Mouse (Mus musculus): Measurements from ENCODE around the gene Trhr2. TPM values are rescaled to one million over a fixed set of nuclear protein-coding genes. Genes with fewer than 3 reads are reported as not detected.

Gene Trhr2
- not detected in 2 replicates for polyA plus RNA-seq (2015; fragmentation: Nextera tagmentation; extraction: Ambion mirVana)

GRCm38 (mm10) chr8:122360696-122361416 lies at the start of gene Trhr2:
Gene Trhr2, minus strand, starts transcription at chr8:122360746.
- Histone ChIP-seq H3K36me3 (ENCODE audit: insufficient read depth, low read length) (no peaks in the 10 kb centered on the region), H3K4me2 (ENCODE audit: low read length) (no peak within 1 kb of the TSS), H3K9me3 (replicated peaks; ENCODE audit: low read length) (no peaks in the 10 kb centered on the region), H3K9ac (ENCODE audit: low read depth, low read length) (no peak within 1 kb of the TSS), H3K27ac (no peak within 1 kb of the TSS), H3K4me3 (replicated peaks; ENCODE audit: low read depth, low read length) (no peak within 1 kb of the TSS), H3K27me3 (ENCODE audit: insufficient read depth, low read length) (no peaks in the 10 kb centered on the region), H3K4me1 (replicated peaks; ENCODE audit: insufficient read depth, low read length) (no peaks in the 10 kb centered on the region)
- ATAC-seq (replicated peaks; ENCODE audit: low FRiP score, low read depth), result no peak
- WGBS, result 78% methylated on average over 7 of the region's 7 CpGs
- no peak for DNase-seq (ENCODE audit: low spot score)
- TF ChIP-seq CTCF (IDR thresholded peaks at IDR 0.05; ENCODE audit: low read depth), result no peak

- WGBS, result 90% methylated on average over 7 of the region's 7 CpGs
- no peak for ATAC-seq (replicated peaks; ENCODE audit: low FRiP score, low read depth)
Measured at GRCm38 (mm10) chr8:122407678-122408077, 47.1 kb upstream of the Trhr2 start.

GRCm38 (mm10) chr8:122405146-122405805 lies 44.7 kb upstream of the Trhr2 start:
- Histone ChIP-seq H3K36me3 (ENCODE audit: insufficient read depth, low read length) (peaks cover 81% of the 10 kb centered on the region), H3K4me3 (replicated peaks; ENCODE audit: low read depth, low read length) (no peak overlapping the region), H3K4me1 (replicated peaks; ENCODE audit: insufficient read depth, low read length) (no peaks in the 10 kb centered on the region), H3K9me3 (replicated peaks; ENCODE audit: low read length) (no peaks in the 10 kb centered on the region), H3K4me2 (ENCODE audit: low read length) (no peak overlapping the region), H3K27ac (no peak overlapping the region), H3K9ac (ENCODE audit: low read depth, low read length) (no peak overlapping the region), H3K27me3 (ENCODE audit: insufficient read depth, low read length) (no peaks in the 10 kb centered on the region)
- no peak for ATAC-seq (replicated peaks; ENCODE audit: low FRiP score, low read depth)
- no peak for DNase-seq (ENCODE audit: low spot score)
- TF ChIP-seq CTCF (IDR thresholded peaks at IDR 0.05; ENCODE audit: low read depth), result no peak
- WGBS, result 88% methylated on average over 9 of the region's 9 CpGs

More at GRCm38 (mm10) chr8:122407678-122408077, 47.1 kb upstream of the Trhr2 start:
- Histone ChIP-seq H3K9ac (ENCODE audit: low read depth, low read length) (no peak overlapping the region), H3K36me3 (ENCODE audit: insufficient read depth, low read length) (peaks cover 76% of the 10 kb centered on the region), H3K4me3 (replicated peaks; ENCODE audit: low read depth, low read length) (no peak overlapping the region), H3K27me3 (ENCODE audit: insufficient read depth, low read length) (no peaks in the 10 kb centered on the region), H3K27ac (no peak overlapping the region), H3K4me2 (ENCODE audit: low read length) (no peak overlapping the region), H3K9me3 (replicated peaks; ENCODE audit: low read length) (no peaks in the 10 kb centered on the region), H3K4me1 (replicated peaks; ENCODE audit: insufficient read depth, low read length) (no peaks in the 10 kb centered on the region)
- DNase-seq (ENCODE audit: low spot score), result no peak
- no peak for TF ChIP-seq CTCF (IDR thresholded peaks at IDR 0.05; ENCODE audit: low read depth)

GRCm38 (mm10) chr8:122398186-122398585 lies 37.6 kb upstream of the Trhr2 start:
- no peak for DNase-seq (ENCODE audit: low spot score)
- H3K4me2 ChIP-seq (ENCODE audit: low read length), result no peak overlapping the region
- no peak overlapping the region for H3K9ac ChIP-seq (ENCODE audit: low read depth, low read length)
- peaks cover 66% of the 10 kb centered on the region for H3K36me3 ChIP-seq (ENCODE audit: insufficient read depth, low read length)
- H3K4me3 ChIP-seq (replicated peaks; ENCODE audit: low read depth, low read length), result no peak overlapping the region
- H3K4me1 ChIP-seq (replicated peaks; ENCODE audit: insufficient read depth, low read length), result no peaks in the 10 kb centered on the region
- no peak for ATAC-seq (replicated peaks; ENCODE audit: low FRiP score, low read depth)
- WGBS, result 96% methylated on average over 9 of the region's 9 CpGs
- no peak for TF ChIP-seq CTCF (IDR thresholded peaks at IDR 0.05; ENCODE audit: low read depth)
- H3K9me3 ChIP-seq (replicated peaks; ENCODE audit: low read length), result no peaks in the 10 kb centered on the region
- no peaks in the 10 kb centered on the region for H3K27me3 ChIP-seq (ENCODE audit: insufficient read depth, low read length)
- H3K27ac ChIP-seq, result no peak overlapping the region

GRCm38 (mm10) chr8:122395291-122395690 lies 34.7 kb upstream of the Trhr2 start:
- H3K4me3 ChIP-seq (replicated peaks; ENCODE audit: low read depth, low read length), result no peak overlapping the region
- no peak overlapping the region for H3K27ac ChIP-seq
- TF ChIP-seq CTCF (IDR thresholded peaks at IDR 0.05; ENCODE audit: low read depth), result no peak
- no peaks in the 10 kb centered on the region for H3K4me1 ChIP-seq (replicated peaks; ENCODE audit: insufficient read depth, low read length)
- H3K9me3 ChIP-seq (replicated peaks; ENCODE audit: low read length), result no peaks in the 10 kb centered on the region
- no peak for DNase-seq (ENCODE audit: low spot score)
- H3K4me2 ChIP-seq (ENCODE audit: low read length), result no peak overlapping the region
- H3K36me3 ChIP-seq (ENCODE audit: insufficient read depth, low read length), result peaks cover 53% of the 10 kb centered on the region
- H3K27me3 ChIP-seq (ENCODE audit: insufficient read depth, low read length), result no peaks in the 10 kb centered on the region
- 93% methylated on average over 6 of the region's 6 CpGs for WGBS
- no peak overlapping the region for H3K9ac ChIP-seq (ENCODE audit: low read depth, low read length)
- ATAC-seq (replicated peaks; ENCODE audit: low FRiP score, low read depth), result no peak

- H3K9me3 ChIP-seq (replicated peaks; ENCODE audit: low read length), result no peaks in the 10 kb centered on the region
- H3K9ac ChIP-seq (ENCODE audit: low read depth, low read length), result no peak overlapping the region
- DNase-seq (ENCODE audit: low spot score) (no peak), ATAC-seq (replicated peaks; ENCODE audit: low FRiP score, low read depth) (no peak)
- no peak overlapping the region for H3K27ac ChIP-seq
- no peak for TF ChIP-seq CTCF (IDR thresholded peaks at IDR 0.05; ENCODE audit: low read depth)
- no peaks in the 10 kb centered on the region for H3K27me3 ChIP-seq (ENCODE audit: insufficient read depth, low read length)
- no peak overlapping the region for H3K4me3 ChIP-seq (replicated peaks; ENCODE audit: low read depth, low read length)
- H3K36me3 ChIP-seq (ENCODE audit: insufficient read depth, low read length), result peaks cover 52% of the 10 kb centered on the region
- no peaks in the 10 kb centered on the region for H3K4me1 ChIP-seq (replicated peaks; ENCODE audit: insufficient read depth, low read length)
- H3K4me2 ChIP-seq (ENCODE audit: low read length), result no peak overlapping the region
Measured at GRCm38 (mm10) chr8:122393717-122394116, 33.2 kb upstream of the Trhr2 start.
